Mouse (Mus musculus) ES-Bruce4 (cell line): ENCODE data around the gene Dtx1. TPM values are rescaled to one million over a fixed set of nuclear protein-coding genes. Genes with fewer than 3 reads are reported as not detected.

ENCODE experiments used
- H3K27ac ChIP-seq: 2 replicates; pipeline ENCODE4 v1.5.1; 2012; ENCODE audit warnings: low read length, inconsistent platforms; ENCODE audit not compliant: insufficient read depth
- H3K27me3 ChIP-seq: 2 replicates; pipeline ENCODE4 v1.6.1; 2012; ENCODE audit warnings: mild to moderate bottlenecking, low read length, inconsistent platforms; ENCODE audit not compliant: control insufficient read depth, poor library complexity, insufficient read depth, severe bottlenecking
- H3K36me3 ChIP-seq: 2 replicates; pipeline ENCODE4 v1.6.1; 2012; ENCODE audit warnings: inconsistent platforms, mild to moderate bottlenecking, low read length, moderate library complexity; ENCODE audit not compliant: control insufficient read depth, poor library complexity, insufficient read depth, severe bottlenecking
- H3K4me1 ChIP-seq: one replicate; pipeline ENCODE4 v1.8.1; 2011; ENCODE audit warnings: low read length; ENCODE audit not compliant: control insufficient read depth, insufficient read depth
- H3K4me3 ChIP-seq: 2 replicates; pipeline ENCODE4 v1.5.1; 2011; ENCODE audit warnings: low read depth, mild to moderate bottlenecking, low read length
- H3K9ac ChIP-seq: 2 replicates; pipeline ENCODE4 v1.6.1; 2012; ENCODE audit warnings: low read depth, mild to moderate bottlenecking, inconsistent platforms; ENCODE audit not compliant: poor library complexity, severe bottlenecking
- H3K9me3 ChIP-seq: replicated peaks from 2 replicates; pipeline ENCODE4 v1.6.1; 2012; ENCODE audit warnings: mild to moderate bottlenecking, low read length, inconsistent platforms; ENCODE audit not compliant: control insufficient read depth, poor library complexity, insufficient read depth, severe bottlenecking
- CTCF ChIP-seq: IDR thresholded peaks from one replicate; pipeline ENCODE4 v1.8.1; 2011; ENCODE audit warnings: low read depth, low read length
- EP300 ChIP-seq: IDR thresholded peaks from 2 replicates; pipeline ENCODE4 v1.6.1; 2011; ENCODE audit warnings: low read depth, low read length; ENCODE audit not compliant: insufficient read depth
- POLR2A ChIP-seq: IDR thresholded peaks from one replicate; pipeline ENCODE4 v1.8.1; 2011; ENCODE audit warnings: low read length; ENCODE audit not compliant: insufficient read depth
- polyA plus RNA-seq: library from polyadenylated mRNA; stranded (reverse); fragments of >200 nt; gene quantifications from 2 replicates; pipeline ENCODE4 v1.2.4, GENCODE M21; 2011; ENCODE audit warnings: low read depth; ENCODE audit not compliant: missing spikeins, insufficient read depth, insufficient read length

Gene Dtx1
- polyA plus RNA-seq, 1 experiment, result 19.1 TPM

DNA sequence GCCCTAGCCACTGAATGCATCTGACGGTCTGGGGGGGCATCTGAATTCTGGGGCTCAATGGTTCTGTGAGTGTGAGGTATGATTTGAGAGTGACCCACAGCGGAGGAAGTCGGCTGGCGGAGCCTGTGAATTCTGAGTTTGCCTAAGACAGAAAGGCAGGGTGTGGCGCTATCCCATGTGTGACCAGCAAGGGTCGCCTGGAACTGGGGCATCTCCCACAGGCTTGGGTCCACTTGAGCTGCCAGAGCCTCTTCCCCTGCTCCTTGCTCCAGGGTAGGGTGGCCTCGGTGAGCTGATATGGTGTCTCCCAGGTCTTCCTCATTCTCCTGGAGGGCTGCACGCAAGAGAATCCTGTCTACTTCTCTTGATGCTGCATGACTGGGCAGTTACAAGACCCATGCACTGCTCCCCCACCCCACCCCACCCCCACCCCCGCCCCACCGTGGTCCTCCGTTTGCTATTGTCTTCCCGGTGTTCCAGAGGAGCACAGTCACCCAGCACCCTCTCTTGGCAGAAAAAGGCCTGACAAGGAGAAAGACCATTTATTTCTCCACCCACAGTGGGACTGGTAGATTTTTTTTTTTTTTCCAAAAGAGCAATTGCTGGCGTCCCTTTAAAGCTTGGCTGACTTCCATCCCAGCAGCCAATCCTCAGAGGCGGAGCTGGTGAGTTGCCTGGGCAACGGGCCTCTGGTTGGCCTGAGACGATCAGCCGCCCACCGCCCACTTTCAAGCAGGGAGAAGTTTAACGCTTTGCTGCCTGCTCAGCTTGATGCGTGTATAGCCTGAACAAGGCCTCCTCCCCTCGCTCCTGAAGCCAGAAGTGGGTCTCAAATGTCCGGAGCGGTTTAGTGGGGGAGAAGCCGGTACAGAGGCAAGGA, 31.8 kb downstream of the Dtx1 start:
- no peaks in the 10 kb centered on the region for H3K36me3 ChIP-seq
- peak overlapping the region; percentile 59 for H3K4me3 ChIP-seq
- H3K9me3 ChIP-seq, result no peaks in the 10 kb centered on the region
- H3K27ac ChIP-seq, result peak overlapping the region; percentile 5; the same call in 1 of the 2 replicates
- TF ChIP-seq EP300, result peak; percentile 29; the same call in 1 of the 2 replicates
- peak; percentile 76 for TF ChIP-seq CTCF
- no peak for TF ChIP-seq POLR2A
- peak overlapping the region; percentile 41 for H3K9ac ChIP-seq
- H3K4me1 ChIP-seq, result no peaks in the 10 kb centered on the region
- no peaks in the 10 kb centered on the region for H3K27me3 ChIP-seq

DNA sequence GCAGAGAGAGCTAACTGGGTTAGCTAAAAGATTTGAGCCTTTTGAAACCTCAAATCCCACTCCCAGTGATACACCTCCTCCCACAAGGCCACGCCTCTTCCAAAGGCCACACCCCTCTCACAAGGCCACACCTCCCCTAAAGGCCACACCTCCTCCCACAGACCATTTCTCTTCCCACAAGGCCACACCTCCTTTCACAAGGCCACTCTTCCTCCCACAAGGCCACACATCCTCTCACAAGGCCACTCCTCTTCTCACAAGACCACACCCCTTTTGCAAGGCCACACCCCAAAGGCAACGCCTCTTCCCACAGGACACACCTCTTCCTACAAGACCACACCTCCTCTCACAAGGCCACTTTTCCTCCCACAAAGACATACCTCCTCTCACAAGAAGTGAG, 34.2 kb downstream of the Dtx1 start:
- H3K9ac ChIP-seq, result no peak overlapping the region
- H3K36me3 ChIP-seq, result no peaks in the 10 kb centered on the region
- H3K27me3 ChIP-seq, result no peaks in the 10 kb centered on the region
- no peak overlapping the region for H3K4me3 ChIP-seq
- no peaks in the 10 kb centered on the region for H3K9me3 ChIP-seq
- TF ChIP-seq CTCF (no peak), EP300 (no peak), POLR2A (no peak)
- no peaks in the 10 kb centered on the region for H3K4me1 ChIP-seq
- H3K27ac ChIP-seq, result no peak overlapping the region

DNA sequence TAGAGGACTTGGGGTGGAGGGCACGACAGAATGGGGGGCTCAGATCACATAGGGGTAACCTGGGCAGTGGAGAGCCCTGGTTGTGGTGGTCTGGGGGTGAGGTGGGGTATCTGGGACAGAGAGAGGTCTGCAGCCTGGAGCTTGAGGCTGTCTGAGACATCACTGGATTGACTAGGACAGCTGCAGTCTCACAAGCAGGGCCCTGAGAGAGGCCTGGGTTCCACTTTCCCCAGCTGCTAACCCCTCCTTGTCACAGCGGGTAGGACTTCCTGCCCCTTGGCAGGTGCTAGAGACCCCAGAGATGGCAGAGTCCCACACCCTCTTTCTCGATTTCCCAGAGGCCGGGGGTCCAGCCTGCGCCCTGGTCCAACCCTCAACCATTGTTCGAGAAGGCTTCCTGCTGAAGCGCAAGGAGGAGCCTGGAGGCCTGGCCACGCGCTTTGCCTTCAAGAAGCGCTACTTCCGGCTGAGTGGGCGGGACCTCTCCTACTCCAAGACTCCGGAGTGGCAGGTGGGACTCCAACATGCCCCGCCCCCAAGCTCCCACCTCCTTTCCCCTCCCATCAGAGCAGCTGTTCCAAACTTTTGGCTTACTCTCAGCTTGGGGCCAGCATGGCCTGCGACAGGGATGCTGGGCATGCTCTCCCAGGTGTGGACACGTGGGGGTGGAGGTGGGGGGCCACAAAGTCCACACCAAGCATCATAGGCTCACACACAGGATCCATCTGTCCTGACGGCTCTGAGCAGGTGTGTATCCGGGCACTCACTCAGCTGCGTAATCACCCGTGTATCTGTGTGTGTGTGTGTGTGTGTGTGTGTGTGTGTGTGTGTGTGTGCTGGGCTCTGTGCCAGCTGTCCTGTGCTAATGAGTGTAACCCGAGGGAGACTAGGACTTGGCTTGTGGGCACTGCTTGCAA, 37.2 kb downstream of the Dtx1 start:
- Histone ChIP-seq H3K9me3 (no peaks in the 10 kb centered on the region), H3K36me3 (no peaks in the 10 kb centered on the region), H3K27me3 (no peaks in the 10 kb centered on the region), H3K27ac (no peak overlapping the region), H3K9ac (peak overlapping the region; percentile 15; the same call in 1 of the 2 replicates), H3K4me1 (no peaks in the 10 kb centered on the region), H3K4me3 (0 out of 2 replicates have a peak overlapping the region, but pooled peaks have one; percentile 5)
- TF ChIP-seq EP300 (no peak), POLR2A (peak; percentile 17), CTCF (no peak)

DNA sequence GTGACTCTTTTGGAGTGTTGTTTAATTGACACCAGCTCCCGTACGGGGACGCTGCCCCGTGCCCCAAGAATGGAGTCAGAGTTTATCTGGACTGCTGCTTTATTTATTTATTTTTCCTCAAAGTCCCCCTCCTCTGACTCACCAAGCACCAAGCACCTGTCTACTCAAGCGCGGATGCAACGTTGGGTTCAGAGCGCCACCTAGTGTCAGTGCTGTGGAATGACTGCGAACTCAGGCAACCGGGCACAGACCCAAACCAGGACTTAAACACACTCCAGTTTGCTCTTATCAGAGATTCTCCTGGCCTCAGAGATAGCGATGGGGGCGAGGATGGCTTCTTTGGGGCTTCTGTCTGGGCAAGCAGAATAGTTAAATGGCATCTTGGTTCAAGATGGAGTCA, 38.1 kb downstream of the Dtx1 start:
- no peak overlapping the region for H3K9ac ChIP-seq
- no peak overlapping the region for H3K4me3 ChIP-seq
- H3K27ac ChIP-seq, result no peak overlapping the region
- no peaks in the 10 kb centered on the region for H3K4me1 ChIP-seq
- H3K27me3 ChIP-seq, result no peaks in the 10 kb centered on the region
- H3K36me3 ChIP-seq, result no peaks in the 10 kb centered on the region
- no peaks in the 10 kb centered on the region for H3K9me3 ChIP-seq
- TF ChIP-seq POLR2A (no peak), EP300 (0 out of 2 replicates have a peak, but pooled peaks have one; percentile 7), CTCF (peak; percentile 98)

DNA sequence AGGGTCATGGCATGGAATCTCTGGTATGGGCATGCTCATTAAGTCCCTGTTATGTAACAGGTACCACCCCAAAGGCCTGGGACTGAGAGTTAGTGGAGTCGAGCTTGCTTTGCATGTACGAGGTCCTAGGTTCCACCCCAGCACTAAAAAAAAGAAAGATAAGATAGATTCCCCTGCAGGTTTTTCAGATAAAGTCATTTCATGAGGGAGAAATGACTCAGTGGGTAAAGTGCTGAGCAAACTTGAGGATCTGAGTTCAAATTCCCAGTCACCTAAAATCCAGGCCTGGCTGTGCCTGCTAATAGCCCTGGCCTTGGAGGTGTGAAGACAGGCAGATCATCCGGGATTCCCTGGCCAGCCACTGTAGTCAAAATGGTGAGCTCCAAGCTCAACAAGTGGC, 39.9 kb downstream of the Dtx1 start:
- Histone ChIP-seq H3K4me1 (no peaks in the 10 kb centered on the region), H3K9ac (no peak overlapping the region)
- TF ChIP-seq CTCF (no peak), EP300 (no peak), POLR2A (no peak)

More for the DNA sequence above, 39.9 kb downstream of the Dtx1 start:
- Histone ChIP-seq H3K4me3 (no peak overlapping the region), H3K27me3 (no peaks in the 10 kb centered on the region), H3K9me3 (no peaks in the 10 kb centered on the region), H3K27ac (no peak overlapping the region), H3K36me3 (no peaks in the 10 kb centered on the region)
